Mouse (Mus musculus) MEL (cell line): ENCODE data around the gene Wars2. TPM values are rescaled to one million over a fixed set of nuclear protein-coding genes. Genes with fewer than 3 reads are reported as not detected.

Source experiments
- DNase-seq: peaks from one replicate; pipeline ENCODE4 v3.0.0; 2011; ENCODE audit warnings: low read depth, low spot score
- H3K27ac ChIP-seq: 2 replicates; pipeline ENCODE4 v1.5.1; 2012; ENCODE audit warnings: low read depth, mild to moderate bottlenecking, control low read depth, low read length, moderate library complexity; ENCODE audit not compliant: control insufficient read depth
- H3K27me3 ChIP-seq, 2 experiments: fragments of 150-350 bp in 1 of 2; sonication (generic) in 1 of 2; 2 replicates each; pipeline ENCODE4 v1.6.1; 2012; ENCODE audit warnings: low read length in 2 of 2, mild to moderate bottlenecking in 2 of 2, improper control_type of control experiment in 1 of 2, moderate library complexity in 1 of 2; ENCODE audit not compliant: insufficient read depth in 2 of 2, control insufficient read depth in 1 of 2
- H3K36me3 ChIP-seq, 2 experiments: 2 replicates each; pipeline ENCODE4 v1.6.1; 2012 to 2014; ENCODE audit warnings: low read length in 2 of 2, improper control_type of control experiment in 1 of 2, inconsistent platforms in 1 of 2, mild to moderate bottlenecking in 1 of 2; ENCODE audit not compliant: insufficient read depth in 2 of 2, control insufficient read depth in 1 of 2
- H3K4me1 ChIP-seq, 2 experiments: fragments of 150-350 bp in 1 of 2; sonication (generic) in 1 of 2; 2 replicates each; pipeline ENCODE4 v1.6.1; 2012; ENCODE audit warnings: low read length in 2 of 2, improper control_type of control experiment in 1 of 2, mild to moderate bottlenecking in 1 of 2; ENCODE audit not compliant: insufficient read depth in 2 of 2, control insufficient read depth in 1 of 2
- H3K4me3 ChIP-seq, 2 experiments: fragments of 150-350 bp in 1 of 2; sonication (generic) in 1 of 2; 2 replicates each; pipeline ENCODE4 v1.5.1; 2012; ENCODE audit warnings: low read depth in 2 of 2, low read length in 2 of 2, mild to moderate bottlenecking in 2 of 2, moderate library complexity in 2 of 2, control low read depth in 1 of 2, improper control_type of control experiment in 1 of 2; ENCODE audit not compliant: control insufficient read depth in 1 of 2, insufficient read depth in 1 of 2
- H3K79me2 ChIP-seq: 2 replicates; pipeline ENCODE4 v1.6.1; 2012; ENCODE audit warnings: mild to moderate bottlenecking, low read length, moderate library complexity; ENCODE audit not compliant: control insufficient read depth, poor library complexity, insufficient read depth
- H3K9ac ChIP-seq: 2 replicates; pipeline ENCODE4 v1.6.1; 2012; ENCODE audit warnings: low read depth, mild to moderate bottlenecking, control low read depth, low read length, moderate library complexity; ENCODE audit not compliant: control insufficient read depth, poor library complexity, severe bottlenecking
- H3K9me3 ChIP-seq: fragments of 150-350 bp; sonication (generic); replicated peaks from 2 replicates; pipeline ENCODE4 v1.6.1; 2012; ENCODE audit warnings: mild to moderate bottlenecking, low read length, improper control_type of control experiment, moderate library complexity; ENCODE audit not compliant: insufficient read depth
- CHD1 ChIP-seq: IDR thresholded peaks from 2 replicates; pipeline ENCODE4 v1.6.1; 2012; ENCODE audit warnings: low read depth, mild to moderate bottlenecking, inconsistent platforms, low read length, improper control_type of control experiment
- GABPA ChIP-seq: IDR thresholded peaks from 2 replicates; pipeline ENCODE4 v1.6.1; 2012; ENCODE audit warnings: low read depth, mild to moderate bottlenecking, inconsistent platforms, low read length, improper control_type of control experiment, moderate library complexity
- GATA1 ChIP-seq: IDR thresholded peaks from 2 replicates; pipeline ENCODE4 v1.6.1; 2011; ENCODE audit warnings: low read depth, low read length, improper control_type of control experiment
- HCFC1 ChIP-seq: IDR thresholded peaks from 2 replicates; pipeline ENCODE4 v1.6.1; 2012; ENCODE audit warnings: low read depth, mild to moderate bottlenecking, inconsistent platforms, low read length, improper control_type of control experiment, moderate library complexity
- KAT2A ChIP-seq: conservative IDR thresholded peaks from 2 replicates; pipeline ENCODE4 v1.6.1; 2012; ENCODE audit warnings: low read depth, low read length, improper control_type of control experiment, inconsistent platforms
- MAX ChIP-seq: IDR thresholded peaks from 2 replicates; pipeline ENCODE4 v1.6.1; 2011; ENCODE audit warnings: low read length, improper control_type of control experiment
- MAZ ChIP-seq: IDR thresholded peaks from 2 replicates; pipeline ENCODE4 v1.6.1; 2012; ENCODE audit warnings: low read depth, mild to moderate bottlenecking, inconsistent platforms, low read length, improper control_type of control experiment
- MYB ChIP-seq: IDR thresholded peaks from 2 replicates; pipeline ENCODE4 v1.6.1; 2011; ENCODE audit warnings: mild to moderate bottlenecking, low read depth, low read length, improper control_type of control experiment
- NRF1 ChIP-seq: IDR thresholded peaks from 2 replicates; pipeline ENCODE4 v1.6.1; 2014; ENCODE audit warnings: low read depth, mild to moderate bottlenecking, inconsistent platforms, low read length, improper control_type of control experiment, moderate library complexity; ENCODE audit not compliant: poor library complexity, insufficient read depth, severe bottlenecking
- POLR2AphosphoS2 ChIP-seq: IDR thresholded peaks from 2 replicates; pipeline ENCODE4 v1.6.1; 2011; ENCODE audit warnings: low read length, improper control_type of control experiment
- POLR2AphosphoS5 ChIP-seq: IDR thresholded peaks from 2 replicates; pipeline ENCODE4 v1.6.1; 2012; ENCODE audit warnings: low read depth, borderline replicate concordance, mild to moderate bottlenecking, inconsistent platforms, low read length, moderate library complexity, mixed read lengths
- RAD21 ChIP-seq: IDR thresholded peaks from 2 replicates; pipeline ENCODE4 v1.6.1; 2011; ENCODE audit warnings: mild to moderate bottlenecking, low read depth, low read length, improper control_type of control experiment
- RCOR1 ChIP-seq: IDR thresholded peaks from 2 replicates; pipeline ENCODE4 v1.6.1; 2012; ENCODE audit warnings: low read depth, mild to moderate bottlenecking, inconsistent platforms, low read length, improper control_type of control experiment
- SMC3 ChIP-seq: IDR thresholded peaks from 2 replicates; pipeline ENCODE4 v1.6.1; 2011; ENCODE audit warnings: low read depth, low read length, improper control_type of control experiment
- ZNF384 ChIP-seq: IDR thresholded peaks from 2 replicates; pipeline ENCODE4 v1.6.1; 2012; ENCODE audit warnings: low read depth, mild to moderate bottlenecking, inconsistent platforms, low read length, improper control_type of control experiment
- polyA plus RNA-seq, 2 experiments: library from polyadenylated mRNA; stranded (reverse) in 1 of 2; unstranded in 1 of 2; fragments of >175 nt in 1 of 2; fragments of >200 nt in 1 of 2; gene quantifications; 2 replicates each; pipeline versions ENCODE4 v1.2.1 to v1.2.4; 2012; ENCODE audit warnings: low replicate concordance in 2 of 2, low read depth in 1 of 2; ENCODE audit not compliant: insufficient read length in 2 of 2, insufficient read depth in 1 of 2, missing spikeins in 1 of 2
- total RNA-seq: library from RNA; depleted of rRNA; stranded (reverse); fragments of 300-350 nt; gene quantifications from 2 replicates; pipeline ENCODE4 v1.2.3, GENCODE M21; 2012

Gene Wars2
- total and polyA plus RNA-seq, 3 experiments, result 8.8 to 11.4 TPM; not detected in 1

- H3K4me3 ChIP-seq, result no peak overlapping the region
- TF ChIP-seq HCFC1, result no peak
- TF ChIP-seq POLR2AphosphoS2, result no peak
- TF ChIP-seq ZNF384, result no peak
- no peak for TF ChIP-seq POLR2AphosphoS5
- no peak for TF ChIP-seq SMC3
- TF ChIP-seq MYB, result no peak
- no peak for TF ChIP-seq MAX
- no peak for TF ChIP-seq KAT2A
- TF ChIP-seq RCOR1, result no peak
- no peak for TF ChIP-seq CHD1
- TF ChIP-seq NRF1, result no peak
- no peak for TF ChIP-seq RAD21
- TF ChIP-seq MAZ, result no peak
- no peak for TF ChIP-seq GATA1
- H3K9ac ChIP-seq, result no peak overlapping the region
- H3K79me2 ChIP-seq, result peaks cover 28% of the 10 kb centered on the region
- no peaks in the 10 kb centered on the region for H3K27me3 ChIP-seq
- DNase-seq, result no peak
- peaks cover 0 to 3% of the 10 kb centered on the region in 2 experiments; a peak in 1 of 4 replicates for H3K36me3 ChIP-seq
- peaks cover 0 to 7% of the 10 kb centered on the region in 2 experiments; a peak in 1 of 4 replicates for H3K4me1 ChIP-seq
- no peaks in the 10 kb centered on the region for H3K9me3 ChIP-seq
- H3K27ac ChIP-seq, result no peak overlapping the region
These were observed 110.7 kb downstream of the Wars2 start for GRCm38 (mm10) chr3:99251271-99252165.

- Histone ChIP-seq H3K27me3 (no peaks in the 10 kb centered on the region), H3K27ac (no peak overlapping the region)
- TF ChIP-seq ZNF384, result peak; percentile 53; the same call in 1 of the 2 replicates
- no peak for TF ChIP-seq GABPA
These were observed 111.7 kb downstream of the Wars2 start for GRCm38 (mm10) chr3:99252461-99253091.

More at GRCm38 (mm10) chr3:99252461-99253091, 111.7 kb downstream of the Wars2 start:
- Histone ChIP-seq H3K9me3 (no peaks in the 10 kb centered on the region), H3K4me1 (peaks cover 0 to 7% of the 10 kb centered on the region in 2 experiments; a peak in 1 of 4 replicates), H3K79me2 (peaks cover 30% of the 10 kb centered on the region), H3K4me3 (peak overlapping the region in 1 of 2 experiments; percentile 99; a peak in 2 of 4 replicates), H3K9ac (no peak overlapping the region), H3K36me3 (peaks cover 0 to 3% of the 10 kb centered on the region in 2 experiments; a peak in 1 of 4 replicates)
- DNase-seq, result no peak
